Comparison of ENCODE assay signal across 14 mouse cellular contexts in the genomic region with DNA sequence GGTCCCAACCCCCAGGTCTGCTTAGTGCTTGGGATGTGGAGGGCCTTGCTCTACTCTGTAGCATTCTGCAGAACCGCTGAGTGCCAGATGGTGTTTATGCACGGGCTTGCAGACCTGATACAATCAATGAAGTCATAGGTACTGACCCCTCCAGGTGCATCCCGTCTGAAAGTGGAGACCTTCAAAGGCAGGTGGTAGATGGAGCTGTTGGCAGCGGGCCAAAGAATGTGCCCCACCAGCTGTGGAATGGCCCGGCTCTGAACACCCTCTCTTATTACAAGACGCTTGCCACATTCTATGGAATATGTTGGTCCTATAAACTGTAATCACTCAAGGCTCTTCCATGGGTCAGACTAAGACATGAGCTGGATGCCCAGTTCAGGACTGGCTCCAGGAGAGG.
A peak's percentile ranks its signal among the peaks of the same experiment; 100 is the strongest.
DNase-seq lines count a peak whose midpoint lies in the region; ATAC-seq lines count a peak whose summit lies in the region.
"Had no signal": no experiment of that assay in that cellular context is flagged by ENCODE, and none has a peak within 500 bp of the region (broad histone marks: within the 10 kb centered on the region; RNA-seq: fewer than 3 reads in every experiment).

No protein-coding gene starts in this region.

- no peaks in the 10 kb centered on the region for H3K9me3 ChIP-seq in kidney, embryonic 14.5 days (ENCODE audit: control insufficient read depth, low read length)
- H3K9me3 ChIP-seq in neural tube, embryonic 11.5 days (ENCODE audit: control insufficient read depth, low read length), result no peaks in the 10 kb centered on the region
- no peaks in the 10 kb centered on the region for H3K9me3 ChIP-seq in intestine, embryonic 15.5 days
- H3K9me3 ChIP-seq in midbrain, embryonic 14.5 days (ENCODE audit: control insufficient read depth, low read length), result no peaks in the 10 kb centered on the region
- H3K9me3 ChIP-seq: forebrain, embryonic 10.5 days; heart, embryonic 15.5 days had no signal

- H3K4me1 ChIP-seq in kidney, embryonic 14.5 days (ENCODE audit: control insufficient read depth, insufficient read depth, low read length), result no peaks in the 10 kb centered on the region
- H3K4me1 ChIP-seq in neural tube, embryonic 11.5 days (ENCODE audit: control insufficient read depth, insufficient read depth, low read length), result no peaks in the 10 kb centered on the region
- 0 out of 2 replicates have a peak, but pooled peaks cover 3% of the 10 kb centered on the region for H3K4me1 ChIP-seq in intestine, embryonic 15.5 days (replicated peaks)
- H3K4me1 ChIP-seq in midbrain, embryonic 14.5 days (ENCODE audit: control insufficient read depth, insufficient read depth, low read length), result no peaks in the 10 kb centered on the region
- H3K4me1 ChIP-seq: forebrain, embryonic 10.5 days; heart, embryonic 15.5 days had no signal

- DNase-seq in kidney, adult 18-20 months, result no peak
- DNase-seq in neural tube, embryonic 11.5 days (ENCODE audit: low spot score), result peak; percentile 41
- DNase-seq in neural tube, embryonic 10.5 days (ENCODE audit: extremely low spot score, low spot score), result no peak
- DNase-seq in testis, postnatal 14 days (ENCODE audit: low spot score), result peak; percentile 78
- DNase-seq in urinary bladder, postnatal 25 days (ENCODE audit: low spot score), result no peak
- no peak for DNase-seq in midbrain, embryonic 14.5 days
- DNase-seq: cerebellum, adult 11-12 months; right cerebral cortex, adult 18-20 months; thymus, adult 18-20 months had no signal

- H3K4me3 ChIP-seq in kidney, embryonic 14.5 days (ENCODE audit: low read length), result no peak overlapping the region
- no peak overlapping the region for H3K4me3 ChIP-seq in neural tube, embryonic 11.5 days (ENCODE audit: low read depth, low read length)
- no peak overlapping the region for H3K4me3 ChIP-seq in intestine, embryonic 15.5 days (replicated peaks)
- no peak overlapping the region for H3K4me3 ChIP-seq in midbrain, embryonic 14.5 days (replicated peaks; ENCODE audit: low read depth, low read length)
- H3K4me3 ChIP-seq: forebrain, embryonic 10.5 days; heart, embryonic 15.5 days had no signal

- 39% methylated on average over 6 of the region's 6 CpGs for WGBS in kidney, embryonic 14.5 days
- WGBS in neural tube, embryonic 11.5 days, result 68% methylated on average over 6 of the region's 6 CpGs
- 36% methylated on average over 6 of the region's 6 CpGs for WGBS in intestine, embryonic 15.5 days
- WGBS in midbrain, embryonic 14.5 days, result 82% methylated on average over 6 of the region's 6 CpGs

- 0 out of 2 replicates have a peak, but pooled peaks cover 4% of the 10 kb centered on the region for H3K27me3 ChIP-seq in kidney, embryonic 14.5 days (ENCODE audit: control insufficient read depth, insufficient read depth, low read length)
- no peaks in the 10 kb centered on the region for H3K27me3 ChIP-seq in neural tube, embryonic 11.5 days (ENCODE audit: control insufficient read depth, insufficient read depth, low read length)
- no peaks in the 10 kb centered on the region for H3K27me3 ChIP-seq in intestine, embryonic 15.5 days (replicated peaks)
- no peaks in the 10 kb centered on the region for H3K27me3 ChIP-seq in midbrain, embryonic 14.5 days (ENCODE audit: control insufficient read depth, insufficient read depth, low read length)

- H3K27ac ChIP-seq in kidney, embryonic 14.5 days (ENCODE audit: low read depth, low read length), result no peak overlapping the region; the same call in 1 of the 2 replicates
- no peak overlapping the region for H3K27ac ChIP-seq in neural tube, embryonic 11.5 days (ENCODE audit: low read depth, low read length)
- no peak overlapping the region for H3K27ac ChIP-seq in intestine, embryonic 15.5 days
- H3K27ac ChIP-seq in midbrain, embryonic 14.5 days (replicated peaks; ENCODE audit: low read depth, low read length), result no peak overlapping the region
- H3K27ac ChIP-seq: forebrain, embryonic 10.5 days; heart, embryonic 15.5 days had no signal

- no peak overlapping the region for H3K9ac ChIP-seq in kidney, embryonic 14.5 days (ENCODE audit: low read depth, low read length)
- no peak overlapping the region for H3K9ac ChIP-seq in neural tube, embryonic 11.5 days (ENCODE audit: low read length)
- H3K9ac ChIP-seq in intestine, embryonic 15.5 days, result no peak overlapping the region
- H3K9ac ChIP-seq in midbrain, embryonic 14.5 days (replicated peaks; ENCODE audit: low read length), result no peak overlapping the region
- H3K9ac ChIP-seq: heart, embryonic 15.5 days had no signal

- H3K4me2 ChIP-seq in kidney, embryonic 14.5 days (replicated peaks; ENCODE audit: low read depth, low read length), result no peak overlapping the region
- H3K4me2 ChIP-seq in neural tube, embryonic 11.5 days (ENCODE audit: low read depth), result no peak overlapping the region
- H3K4me2 ChIP-seq in intestine, embryonic 15.5 days (replicated peaks), result no peak overlapping the region
- no peak overlapping the region for H3K4me2 ChIP-seq in midbrain, embryonic 14.5 days (ENCODE audit: low read length)
- H3K4me2 ChIP-seq: heart, embryonic 15.5 days had no signal

- peak; percentile 61 for ATAC-seq in kidney, embryonic 14.5 days (ENCODE audit: low FRiP score, low TSS enrichment)
- ATAC-seq in neural tube, embryonic 11.5 days (ENCODE audit: insufficient read depth, low FRiP score, low TSS enrichment), result no peak
- ATAC-seq in intestine, embryonic 15.5 days, result peak; percentile 78
- no peak for ATAC-seq in midbrain, embryonic 14.5 days (ENCODE audit: low FRiP score, low TSS enrichment)
- ATAC-seq: CD4-positive, CD25-positive, alpha-beta regulatory T cell, adult 4 months had no signal

- H3K36me3 ChIP-seq in kidney, embryonic 14.5 days (ENCODE audit: control insufficient read depth, insufficient read depth, low read length), result no peaks in the 10 kb centered on the region
- no peaks in the 10 kb centered on the region for H3K36me3 ChIP-seq in neural tube, embryonic 11.5 days (ENCODE audit: control insufficient read depth, insufficient read depth, low read length)
- no peaks in the 10 kb centered on the region for H3K36me3 ChIP-seq in intestine, embryonic 15.5 days
- H3K36me3 ChIP-seq in midbrain, embryonic 14.5 days (ENCODE audit: control insufficient read depth, insufficient read depth, low read length), result no peaks in the 10 kb centered on the region
- H3K36me3 ChIP-seq: forebrain, embryonic 10.5 days; heart, embryonic 15.5 days had no signal

Comparison
In these comparisons a context has a peak if more than half of its experiments do, and no peak if none do; other contexts are left out.
1. DNase-seq: peak in neural tube, embryonic 11.5 days (single experiment) and testis, postnatal 14 days (single experiment); none in kidney, adult 18-20 months (single experiment), neural tube, embryonic 10.5 days (single experiment), urinary bladder, postnatal 25 days (single experiment) and midbrain, embryonic 14.5 days (single experiment).
2. ATAC-seq: peak in kidney, embryonic 14.5 days (single experiment) and intestine, embryonic 15.5 days (single experiment); none in neural tube, embryonic 11.5 days (single experiment) and midbrain, embryonic 14.5 days (single experiment).